In the genomic region with DNA sequence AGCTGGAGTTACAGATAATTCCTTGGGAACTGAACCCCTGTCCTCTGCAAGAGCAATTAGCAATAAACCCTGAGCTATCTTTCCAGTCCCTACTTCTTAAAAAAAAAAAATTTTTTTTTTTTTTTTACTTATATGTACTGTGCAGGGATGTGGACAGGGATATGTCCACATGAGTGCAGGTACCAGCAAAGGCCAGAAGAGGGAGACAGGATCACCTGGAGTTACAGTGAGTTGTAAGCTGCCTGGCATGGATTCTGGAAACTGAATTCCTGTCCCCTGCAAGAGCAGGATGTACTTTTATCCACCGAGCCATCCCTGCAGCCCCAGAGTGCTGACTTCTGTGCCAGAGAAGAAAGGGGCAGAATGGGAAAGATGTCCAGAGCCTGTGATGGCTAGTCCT, we compare ENCODE assay signal across 23 mouse cellular contexts. TPM values are rescaled to one million over a fixed set of nuclear protein-coding genes. Genes with fewer than 3 reads are reported as not detected.
DNase-seq lines count a peak whose midpoint lies in the region; ATAC-seq and TF ChIP-seq lines count a peak whose summit lies in the region.
"Had no signal": no experiment of that assay in that cellular context is flagged by ENCODE, and none has a peak within 500 bp of the region (broad histone marks: within the 10 kb centered on the region; RNA-seq: fewer than 3 reads in every experiment).

No protein-coding gene starts in this region.

- no peak overlapping the region for H3K9ac ChIP-seq in kidney, embryonic 15.5 days
- no peak overlapping the region for H3K9ac ChIP-seq in kidney, embryonic 14.5 days (ENCODE audit: low read depth, low read length)
- no peak overlapping the region for H3K9ac ChIP-seq in midbrain, postnatal 0 days (replicated peaks; ENCODE audit: low read length, poor library complexity, severe bottlenecking)
- no peak overlapping the region for H3K9ac ChIP-seq in midbrain, embryonic 15.5 days
- H3K9ac ChIP-seq: limb, embryonic 12.5 days; liver, embryonic 15.5 days; neural tube, embryonic 15.5 days; stomach, embryonic 15.5 days had no signal

- H3K4me1 ChIP-seq in kidney, embryonic 15.5 days: peaks cover 37% of the 10 kb centered on the region
- H3K4me1 ChIP-seq in kidney, embryonic 14.5 days (ENCODE audit: control insufficient read depth, insufficient read depth, low read length): peaks cover 27% of the 10 kb centered on the region
- no peaks in the 10 kb centered on the region for H3K4me1 ChIP-seq in midbrain, postnatal 0 days (ENCODE audit: insufficient read depth, low read length)
- peaks cover 7% of the 10 kb centered on the region; the same call in 1 of the 2 replicates for H3K4me1 ChIP-seq in midbrain, embryonic 15.5 days
- peaks cover 71% of the 10 kb centered on the region for H3K4me1 ChIP-seq in limb, embryonic 10.5 days
- H3K4me1 ChIP-seq: liver, embryonic 15.5 days; stomach, embryonic 15.5 days had no signal

- TF ChIP-seq CTCF in gastrocnemius, adult 2 months (IDR thresholded peaks at IDR 0.05): peak; percentile 25; the same call in 1 of the 2 replicates
- TF ChIP-seq CTCF in midbrain, postnatal 0 days (IDR thresholded peaks at IDR 0.05): peak; percentile 11; the same call in 1 of the 2 replicates

- H3K4me3 ChIP-seq in gastrocnemius, adult 2 months: no peak overlapping the region
- no peak overlapping the region for H3K4me3 ChIP-seq in kidney, embryonic 15.5 days (replicated peaks)
- H3K4me3 ChIP-seq in kidney, embryonic 14.5 days (ENCODE audit: low read length): no peak overlapping the region
- no peak overlapping the region for H3K4me3 ChIP-seq in midbrain, postnatal 0 days (ENCODE audit: low read depth, low read length)
- H3K4me3 ChIP-seq in midbrain, embryonic 15.5 days: no peak overlapping the region
- no peak overlapping the region for H3K4me3 ChIP-seq in limb, embryonic 10.5 days
- H3K4me3 ChIP-seq: forebrain, embryonic 10.5 days; hindbrain, embryonic 10.5 days; limb, embryonic 12.5 days; liver, embryonic 15.5 days; midbrain, embryonic 10.5 days; neural tube, embryonic 15.5 days; stomach, embryonic 15.5 days had no signal

- intact Hi-C loops in gastrocnemius, adult 2 months (cut with DNase I): no loop called here

- H3K27me3 ChIP-seq in kidney, embryonic 15.5 days: peaks cover 29% of the 10 kb centered on the region
- H3K27me3 ChIP-seq in kidney, embryonic 14.5 days (ENCODE audit: control insufficient read depth, insufficient read depth, low read length): peaks cover 9% of the 10 kb centered on the region; the same call in 1 of the 2 replicates
- H3K27me3 ChIP-seq in midbrain, postnatal 0 days (ENCODE audit: insufficient read depth, low read length): no peaks in the 10 kb centered on the region
- no peaks in the 10 kb centered on the region for H3K27me3 ChIP-seq in midbrain, embryonic 15.5 days (replicated peaks)
- no peaks in the 10 kb centered on the region for H3K27me3 ChIP-seq in limb, embryonic 10.5 days (ENCODE audit: low read depth, poor library complexity, severe bottlenecking)
- H3K27me3 ChIP-seq: stomach, embryonic 15.5 days had no signal

- H3K4me2 ChIP-seq in kidney, embryonic 15.5 days: no peak overlapping the region
- no peak overlapping the region for H3K4me2 ChIP-seq in kidney, embryonic 14.5 days (replicated peaks; ENCODE audit: low read depth, low read length)
- no peak overlapping the region for H3K4me2 ChIP-seq in midbrain, postnatal 0 days (ENCODE audit: low read depth, low read length, poor library complexity, severe bottlenecking)
- H3K4me2 ChIP-seq in midbrain, embryonic 15.5 days: no peak overlapping the region
- H3K4me2 ChIP-seq: limb, embryonic 12.5 days; liver, embryonic 15.5 days; neural tube, embryonic 15.5 days; stomach, embryonic 15.5 days had no signal

- DNase-seq in gastrocnemius, adult 2 months: no peak
- DNase-seq in gastrocnemius, postnatal 10 days: no peak
- DNase-seq in midbrain, postnatal 0 days (ENCODE audit: low spot score): no peak
- DNase-seq in limb, embryonic 10.5 days (ENCODE audit: low spot score): no peak
- DNase-seq in layer of hippocampus, adult 9-11 months: no peak
- DNase-seq: adrenal gland, adult 8-10 months; cerebellum, adult 11-12 months; cerebellum, postnatal 10 days; right cerebral cortex, adult 18-20 months; right cerebral cortex, postnatal 4 days; thymus, postnatal 4 days had no signal

- no peaks in the 10 kb centered on the region for H3K9me3 ChIP-seq in kidney, embryonic 15.5 days (replicated peaks)
- H3K9me3 ChIP-seq in kidney, embryonic 14.5 days (ENCODE audit: control insufficient read depth, low read length): no peaks in the 10 kb centered on the region
- H3K9me3 ChIP-seq in midbrain, postnatal 0 days (ENCODE audit: low read length): no peaks in the 10 kb centered on the region
- H3K9me3 ChIP-seq in midbrain, embryonic 15.5 days: no peaks in the 10 kb centered on the region
- H3K9me3 ChIP-seq in limb, embryonic 10.5 days (replicated peaks): no peaks in the 10 kb centered on the region
- H3K9me3 ChIP-seq: forebrain, embryonic 10.5 days; hindbrain, embryonic 10.5 days; limb, embryonic 12.5 days; liver, embryonic 15.5 days; midbrain, embryonic 10.5 days; neural tube, embryonic 15.5 days; stomach, embryonic 15.5 days had no signal

- no peak overlapping the region for H3K27ac ChIP-seq in gastrocnemius, adult 2 months
- peak overlapping the region; percentile 79 for H3K27ac ChIP-seq in kidney, embryonic 15.5 days
- no peak overlapping the region; the same call in 1 of the 2 replicates for H3K27ac ChIP-seq in kidney, embryonic 14.5 days (ENCODE audit: low read depth, low read length)
- no peak overlapping the region for H3K27ac ChIP-seq in midbrain, postnatal 0 days (ENCODE audit: low read depth, low read length)
- H3K27ac ChIP-seq in midbrain, embryonic 15.5 days: no peak overlapping the region
- H3K27ac ChIP-seq in limb, embryonic 10.5 days: peak overlapping the region; percentile 91; the same call in 1 of the 2 replicates
- H3K27ac ChIP-seq: forebrain, embryonic 10.5 days; hindbrain, embryonic 10.5 days; limb, embryonic 12.5 days; liver, embryonic 15.5 days; macrophage; midbrain, embryonic 10.5 days; neural tube, embryonic 15.5 days; stomach, embryonic 15.5 days had no signal

- ATAC-seq in kidney, embryonic 15.5 days (replicated peaks; ENCODE audit: low FRiP score): no peak
- ATAC-seq in kidney, embryonic 14.5 days (ENCODE audit: low FRiP score, low TSS enrichment): no peak
- ATAC-seq in midbrain, postnatal 0 days (ENCODE audit: low FRiP score): no peak
- no peak for ATAC-seq in midbrain, embryonic 15.5 days (replicated peaks)
- ATAC-seq: forebrain, embryonic 16.5 days had no signal

- no peaks in the 10 kb centered on the region for H3K36me3 ChIP-seq in kidney, embryonic 15.5 days
- no peaks in the 10 kb centered on the region for H3K36me3 ChIP-seq in kidney, embryonic 14.5 days (ENCODE audit: control insufficient read depth, insufficient read depth, low read length)
- no peaks in the 10 kb centered on the region for H3K36me3 ChIP-seq in midbrain, postnatal 0 days (ENCODE audit: insufficient read depth, low read length)
- H3K36me3 ChIP-seq in midbrain, embryonic 15.5 days (replicated peaks): no peaks in the 10 kb centered on the region
- no peaks in the 10 kb centered on the region for H3K36me3 ChIP-seq in limb, embryonic 10.5 days
- H3K36me3 ChIP-seq: forebrain, embryonic 10.5 days; hindbrain, embryonic 10.5 days; limb, embryonic 12.5 days; liver, embryonic 15.5 days; midbrain, embryonic 10.5 days; neural tube, embryonic 15.5 days; stomach, embryonic 15.5 days had no signal

- 97% methylated on average over 1 of the region's 1 CpGs for WGBS in kidney, embryonic 15.5 days
- WGBS in kidney, embryonic 14.5 days: 96% methylated on average over 1 of the region's 1 CpGs
- 91% methylated on average over 1 of the region's 1 CpGs for WGBS in midbrain, postnatal 0 days
- 84% methylated on average over 1 of the region's 1 CpGs for WGBS in midbrain, embryonic 15.5 days
- 97% methylated on average over 1 of the region's 1 CpGs for WGBS in limb, embryonic 10.5 days

RNA-seq across cellular contexts. Expression of gene Ttc34, which starts 58.4 kb away (rescaled TPM):
- total RNA-seq in gastrocnemius, adult 2 months (2021): not detected
- total RNA-seq in gastrocnemius, postnatal 10 days (2021): not detected
- polyA plus RNA-seq in kidney, embryonic 15.5 days (2015; fragmentation: Nextera tagmentation; extraction: Ambion mirVana): 0.18 and 0.99 TPM in 2 replicates
- polyA plus RNA-seq in kidney, embryonic 14.5 days (2014; fragmentation: Nextera tagmentation; extraction: Ambion mirVana): 0.24 and 0.31 TPM in 2 replicates
- 2.5 and 3.9 TPM in 2 replicates for total RNA-seq in midbrain, postnatal 0 days (2014; rRNA removed)
- 2.9 and 3.3 TPM in 2 replicates for polyA plus RNA-seq in midbrain, postnatal 0 days (2015; fragmentation: Nextera tagmentation; extraction: Ambion mirVana)
- 1.6 and 1.7 TPM in 2 replicates for polyA plus RNA-seq in midbrain, embryonic 15.5 days (2015; fragmentation: Nextera tagmentation; extraction: Ambion mirVana)
- polyA plus RNA-seq in limb, embryonic 10.5 days (2016; fragmentation: Nextera tagmentation; extraction: Ambion mirVana): 0.41 and 0.46 TPM in 2 replicates
- polyA plus RNA-seq: liver, embryonic 15.5 days; macrophage had no signal

Comparison
In these comparisons a context has a peak if more than half of its experiments do, and no peak if none do; other contexts are left out.
1. H3K27ac ChIP-seq: peak in kidney, embryonic 15.5 days (single experiment) and limb, embryonic 10.5 days (single experiment); none in gastrocnemius, adult 2 months (single experiment), kidney, embryonic 14.5 days (single experiment), midbrain, postnatal 0 days (single experiment) and midbrain, embryonic 15.5 days (single experiment).